Comparison of ENCODE assay signal across 9 mouse cellular contexts in genomic region chr14:76243581-76244337, GRCm38 (mm10).
DNase-seq lines count a peak whose midpoint lies in the region; ATAC-seq and TF ChIP-seq lines count a peak whose summit lies in the region.
"Had no signal": no experiment of that assay in that cellular context is flagged by ENCODE, and none has a peak within 500 bp of the region (broad histone marks: within the 10 kb centered on the region; RNA-seq: fewer than 3 reads in every experiment).

No protein-coding gene starts in this region.

- ATAC-seq in heart, embryonic 11.5 days (replicated peaks; ENCODE audit: insufficient number of reproducible peaks, low FRiP score, low TSS enrichment) = no peak
- ATAC-seq in hindbrain, embryonic 11.5 days (ENCODE audit: low FRiP score) = peak; percentile 56
- ATAC-seq in megakaryocyte-erythroid progenitor cell, adult 5-6 weeks (replicated peaks; ENCODE audit: low FRiP score, low TSS enrichment, poor library complexity, severe bottlenecking) = 0 out of 2 replicates have a peak, but pooled peaks have one; percentile 13

- no peaks in the 10 kb centered on the region for H3K27me3 ChIP-seq in heart, embryonic 11.5 days (ENCODE audit: control insufficient read depth, insufficient read depth, low read length)
- no peaks in the 10 kb centered on the region for H3K27me3 ChIP-seq in hindbrain, embryonic 11.5 days (ENCODE audit: control insufficient read depth, insufficient read depth, low read length)

- 0 out of 2 replicates have a peak overlapping the region, but pooled peaks have one; percentile 6 for H3K27ac ChIP-seq in heart, embryonic 11.5 days (ENCODE audit: low read depth, low read length)
- 0 out of 2 replicates have a peak overlapping the region, but pooled peaks have one; percentile 44 for H3K27ac ChIP-seq in ES-E14 (ENCODE audit: insufficient read depth, low read depth, low read length, poor library complexity, severe bottlenecking)
- H3K27ac ChIP-seq in hindbrain, embryonic 11.5 days (ENCODE audit: low read depth, low read length) = peak overlapping the region; percentile 82

- DNase-seq in heart, adult 11 months = no peak
- no peak for DNase-seq in ES-E14 (ENCODE audit: low read depth, low spot score)
- no peak for DNase-seq in hindbrain, embryonic 11.5 days (ENCODE audit: low spot score)
- DNase-seq in cerebellum, adult 9-11 months = no peak
- DNase-seq in urinary bladder, postnatal 25 days (ENCODE audit: low spot score) = no peak
- DNase-seq in adrenal gland, postnatal 36 days = no peak
- DNase-seq: heart, postnatal 36 days had no signal

- H3K4me2 ChIP-seq in heart, embryonic 11.5 days = no peak overlapping the region
- no peak overlapping the region for H3K4me2 ChIP-seq in hindbrain, embryonic 11.5 days (replicated peaks; ENCODE audit: low read depth, low read length)

- peak overlapping the region; percentile 24; the same call in 1 of the 2 replicates for H3K9ac ChIP-seq in heart, embryonic 11.5 days (ENCODE audit: low read depth, low read length)
- no peak overlapping the region; the same call in 1 of the 2 replicates for H3K9ac ChIP-seq in ES-E14 (ENCODE audit: insufficient read depth, low read depth, low read length, poor library complexity, severe bottlenecking)
- peak overlapping the region; percentile 42; the same call in 1 of the 2 replicates for H3K9ac ChIP-seq in hindbrain, embryonic 11.5 days (ENCODE audit: low read depth, low read length)

- H3K9me3 ChIP-seq in heart, embryonic 11.5 days (replicated peaks; ENCODE audit: control insufficient read depth, low read length) = no peaks in the 10 kb centered on the region
- no peaks in the 10 kb centered on the region; the same call in 1 of the 2 replicates for H3K9me3 ChIP-seq in ES-E14 (ENCODE audit: control insufficient read depth, insufficient read depth, low read depth, low read length)
- H3K9me3 ChIP-seq in hindbrain, embryonic 11.5 days (ENCODE audit: control insufficient read depth, low read length) = no peaks in the 10 kb centered on the region

- 56% methylated on average over 14 of the region's 14 CpGs for WGBS in heart, embryonic 11.5 days (ENCODE audit: insufficient replicate concordance)
- 61% methylated on average over 14 of the region's 14 CpGs for WGBS in hindbrain, embryonic 11.5 days

- in situ Hi-C loops in ES-E14 (cut with MboI; ENCODE audit: low sequenced_read_pairs in 2 of 2, unreplicated experiment in 2 of 2) = no loop called here

- H3K4me1 ChIP-seq in heart, embryonic 11.5 days (ENCODE audit: control insufficient read depth, insufficient read depth, low read length) = no peaks in the 10 kb centered on the region
- H3K4me1 ChIP-seq in ES-E14 (ENCODE audit: control insufficient read depth in 2 of 2, insufficient read depth in 2 of 2, low read length in 2 of 2, poor library complexity in 1 of 2) = peaks cover 0 to 9% of the 10 kb centered on the region in 2 experiments; a peak in 2 of 4 replicates
- H3K4me1 ChIP-seq in hindbrain, embryonic 11.5 days (replicated peaks; ENCODE audit: control insufficient read depth, insufficient read depth, low read length) = peaks cover 5% of the 10 kb centered on the region

- no peaks in the 10 kb centered on the region for H3K36me3 ChIP-seq in heart, embryonic 11.5 days (ENCODE audit: control insufficient read depth, insufficient read depth, low read length)
- H3K36me3 ChIP-seq in ES-E14 (ENCODE audit: control insufficient read depth, insufficient read depth, low read length, poor library complexity, severe bottlenecking) = no peaks in the 10 kb centered on the region
- no peaks in the 10 kb centered on the region for H3K36me3 ChIP-seq in hindbrain, embryonic 11.5 days (ENCODE audit: control insufficient read depth, insufficient read depth, low read length)

- H3K4me3 ChIP-seq in heart, embryonic 11.5 days (ENCODE audit: low read depth, low read length) = no peak overlapping the region
- no peak overlapping the region; a peak in 1 of 4 replicates for H3K4me3 ChIP-seq in ES-E14 (ENCODE audit: insufficient read depth in 1 of 2, low read depth in 1 of 2, low read length in 2 of 2, poor library complexity in 1 of 2, severe bottlenecking in 1 of 2)
- no peak overlapping the region for H3K4me3 ChIP-seq in hindbrain, embryonic 11.5 days (ENCODE audit: low read depth, low read length)

TF ChIP-seq in ES-E14, 5 proteins besides CTCF, POLR2A, EP300 and RAD21:
- TF ChIP-seq CHD2 (IDR thresholded peaks at IDR 0.05; ENCODE audit: low read depth, low read length) (no peak), MAFK (IDR thresholded peaks at IDR 0.05; ENCODE audit: insufficient read depth, low read depth, low read length) (no peak), ZC3H11A (IDR thresholded peaks at IDR 0.05; ENCODE audit: borderline replicate concordance, low read depth, low read length) (no peak), ZNF384 (IDR thresholded peaks at IDR 0.05; ENCODE audit: low read depth, low read length) (no peak), HCFC1 (IDR thresholded peaks at IDR 0.05; ENCODE audit: borderline replicate concordance, insufficient read depth, low read length) (no peak)

Comparison
In these comparisons a context has a peak if more than half of its experiments do, and no peak if none do; other contexts are left out.
1. H3K27ac ChIP-seq: peak in every context shown above with its lines; median percentile 82 in hindbrain, embryonic 11.5 days; 44 in ES-E14; 6 in heart, embryonic 11.5 days.